Mouse (Mus musculus): ENCODE data around the gene Ptcra. TPM values are rescaled to one million over a fixed set of nuclear protein-coding genes. Genes with fewer than 3 reads are reported as not detected.
A peak's percentile ranks its signal among the peaks of the same experiment; 100 is the strongest.

The Ptcra gene
- 0.17 TPM in 1 of 2 replicates, not detected in the other for polyA plus RNA-seq (2015; fragmentation: Nextera tagmentation; extraction: Ambion mirVana)

- ATAC-seq (ENCODE audit: insufficient read depth, low FRiP score) = 0 out of 2 replicates have a peak, but pooled peaks have one; percentile 17
- Histone ChIP-seq H3K4me2 (ENCODE audit: low read depth, low read length) (no peak within 1 kb of the TSS), H3K9me3 (replicated peaks; ENCODE audit: control insufficient read depth, low read length) (no peaks in the 10 kb centered on the region), H3K27me3 (ENCODE audit: control insufficient read depth, insufficient read depth, low read length) (no peaks in the 10 kb centered on the region), H3K4me1 (ENCODE audit: control insufficient read depth, insufficient read depth, low read length) (no peaks in the 10 kb centered on the region), H3K27ac (ENCODE audit: low read length) (no peak within 1 kb of the TSS), H3K9ac (ENCODE audit: low read length) (no peak within 1 kb of the TSS), H3K4me3 (replicated peaks; ENCODE audit: low read length) (no peak within 1 kb of the TSS), H3K36me3 (ENCODE audit: control insufficient read depth, insufficient read depth, low read length) (no peaks in the 10 kb centered on the region)
- 69% methylated on average over 2 of the region's 2 CpGs for WGBS
Observed at GRCm38 (mm10) chr17:46763544-46763943, at the start of gene Ptcra. TSS of gene Ptcra (minus strand) at chr17:46763712.

GRCm38 (mm10) chr17:46812442-46812841, 48.9 kb upstream of the Ptcra start:
- peaks cover 10% of the 10 kb centered on the region; the same call in 1 of the 2 replicates for H3K36me3 ChIP-seq (ENCODE audit: control insufficient read depth, insufficient read depth, low read length)
- H3K9me3 ChIP-seq (replicated peaks; ENCODE audit: control insufficient read depth, low read length) = no peaks in the 10 kb centered on the region
- no peak for ATAC-seq (ENCODE audit: insufficient read depth, low FRiP score)
- H3K4me2 ChIP-seq (ENCODE audit: low read depth, low read length) = no peak overlapping the region
- H3K4me1 ChIP-seq (ENCODE audit: control insufficient read depth, insufficient read depth, low read length) = no peaks in the 10 kb centered on the region
- no peak overlapping the region for H3K9ac ChIP-seq (ENCODE audit: low read length)
- WGBS = 92% methylated on average over 1 of the region's 1 CpGs
- H3K27me3 ChIP-seq (ENCODE audit: control insufficient read depth, insufficient read depth, low read length) = no peaks in the 10 kb centered on the region
- no peak overlapping the region for H3K27ac ChIP-seq (ENCODE audit: low read length)
- no peak overlapping the region for H3K4me3 ChIP-seq (replicated peaks; ENCODE audit: low read length)

- no peak overlapping the region for H3K9ac ChIP-seq (ENCODE audit: low read length)
- no peak for ATAC-seq (ENCODE audit: insufficient read depth, low FRiP score)
- no peak overlapping the region for H3K4me3 ChIP-seq (replicated peaks; ENCODE audit: low read length)
- no peak overlapping the region for H3K4me2 ChIP-seq (ENCODE audit: low read depth, low read length)
- no peaks in the 10 kb centered on the region for H3K4me1 ChIP-seq (ENCODE audit: control insufficient read depth, insufficient read depth, low read length)
- no peaks in the 10 kb centered on the region for H3K9me3 ChIP-seq (replicated peaks; ENCODE audit: control insufficient read depth, low read length)
- WGBS = 85% methylated on average over 3 of the region's 3 CpGs
- no peaks in the 10 kb centered on the region for H3K27me3 ChIP-seq (ENCODE audit: control insufficient read depth, insufficient read depth, low read length)
- H3K36me3 ChIP-seq (ENCODE audit: control insufficient read depth, insufficient read depth, low read length) = peaks cover 10% of the 10 kb centered on the region; the same call in 1 of the 2 replicates
- no peak overlapping the region for H3K27ac ChIP-seq (ENCODE audit: low read length)
Observed at GRCm38 (mm10) chr17:46810672-46811071, 47.2 kb upstream of the Ptcra start.

- no peak overlapping the region for H3K4me3 ChIP-seq (replicated peaks; ENCODE audit: low read length)
- no peaks in the 10 kb centered on the region for H3K9me3 ChIP-seq (replicated peaks; ENCODE audit: control insufficient read depth, low read length)
- H3K27ac ChIP-seq (ENCODE audit: low read length) = no peak overlapping the region
- no peaks in the 10 kb centered on the region for H3K4me1 ChIP-seq (ENCODE audit: control insufficient read depth, insufficient read depth, low read length)
- H3K9ac ChIP-seq (ENCODE audit: low read length) = no peak overlapping the region
- WGBS = 87% methylated on average over 6 of the region's 6 CpGs
- no peaks in the 10 kb centered on the region for H3K27me3 ChIP-seq (ENCODE audit: control insufficient read depth, insufficient read depth, low read length)
- peaks cover 10% of the 10 kb centered on the region; the same call in 1 of the 2 replicates for H3K36me3 ChIP-seq (ENCODE audit: control insufficient read depth, insufficient read depth, low read length)
- no peak for ATAC-seq (ENCODE audit: insufficient read depth, low FRiP score)
- H3K4me2 ChIP-seq (ENCODE audit: low read depth, low read length) = no peak overlapping the region
Observed at GRCm38 (mm10) chr17:46809131-46809830, 45.8 kb upstream of the Ptcra start.

- Histone ChIP-seq H3K27me3 (ENCODE audit: control insufficient read depth, insufficient read depth, low read length) (no peaks in the 10 kb centered on the region), H3K4me1 (ENCODE audit: control insufficient read depth, insufficient read depth, low read length) (no peaks in the 10 kb centered on the region), H3K27ac (ENCODE audit: low read length) (no peak overlapping the region), H3K9ac (ENCODE audit: low read length) (no peak overlapping the region), H3K4me2 (ENCODE audit: low read depth, low read length) (no peak overlapping the region), H3K9me3 (replicated peaks; ENCODE audit: control insufficient read depth, low read length) (no peaks in the 10 kb centered on the region), H3K4me3 (replicated peaks; ENCODE audit: low read length) (no peak overlapping the region), H3K36me3 (ENCODE audit: control insufficient read depth, insufficient read depth, low read length) (peaks cover 10% of the 10 kb centered on the region; the same call in 1 of the 2 replicates)
- WGBS = 89% methylated on average over 10 of the region's 10 CpGs
- ATAC-seq (ENCODE audit: insufficient read depth, low FRiP score) = no peak
Observed at GRCm38 (mm10) chr17:46808376-46808775, 44.9 kb upstream of the Ptcra start.

GRCm38 (mm10) chr17:46801761-46802160, 38.2 kb upstream of the Ptcra start:
- no peaks in the 10 kb centered on the region for H3K9me3 ChIP-seq (replicated peaks; ENCODE audit: control insufficient read depth, low read length)
- no peaks in the 10 kb centered on the region for H3K4me1 ChIP-seq (ENCODE audit: control insufficient read depth, insufficient read depth, low read length)
- H3K4me3 ChIP-seq (replicated peaks; ENCODE audit: low read length) = no peak overlapping the region
- H3K9ac ChIP-seq (ENCODE audit: low read length) = no peak overlapping the region
- no peak for ATAC-seq (ENCODE audit: insufficient read depth, low FRiP score)
- H3K27ac ChIP-seq (ENCODE audit: low read length) = no peak overlapping the region
- 75% methylated on average over 6 of the region's 6 CpGs for WGBS
- H3K4me2 ChIP-seq (ENCODE audit: low read depth, low read length) = no peak overlapping the region
- peaks cover 12% of the 10 kb centered on the region for H3K36me3 ChIP-seq (ENCODE audit: control insufficient read depth, insufficient read depth, low read length)
- no peaks in the 10 kb centered on the region for H3K27me3 ChIP-seq (ENCODE audit: control insufficient read depth, insufficient read depth, low read length)

GRCm38 (mm10) chr17:46799680-46800079, 36.2 kb upstream of the Ptcra start:
- no peaks in the 10 kb centered on the region for H3K4me1 ChIP-seq (ENCODE audit: control insufficient read depth, insufficient read depth, low read length)
- peaks cover 12% of the 10 kb centered on the region for H3K36me3 ChIP-seq (ENCODE audit: control insufficient read depth, insufficient read depth, low read length)
- H3K27ac ChIP-seq (ENCODE audit: low read length) = no peak overlapping the region
- no peak overlapping the region for H3K4me2 ChIP-seq (ENCODE audit: low read depth, low read length)
- 74% methylated on average over 10 of the region's 10 CpGs for WGBS
- H3K9me3 ChIP-seq (replicated peaks; ENCODE audit: control insufficient read depth, low read length) = no peaks in the 10 kb centered on the region
- H3K9ac ChIP-seq (ENCODE audit: low read length) = no peak overlapping the region
- ATAC-seq (ENCODE audit: insufficient read depth, low FRiP score) = no peak
- no peaks in the 10 kb centered on the region for H3K27me3 ChIP-seq (ENCODE audit: control insufficient read depth, insufficient read depth, low read length)
- no peak overlapping the region for H3K4me3 ChIP-seq (replicated peaks; ENCODE audit: low read length)

- no peaks in the 10 kb centered on the region for H3K27me3 ChIP-seq (ENCODE audit: control insufficient read depth, insufficient read depth, low read length)
- H3K9me3 ChIP-seq (replicated peaks; ENCODE audit: control insufficient read depth, low read length) = no peaks in the 10 kb centered on the region
- 38% methylated on average over 8 of the region's 8 CpGs for whole genome bisulfite sequencing
- H3K4me2 ChIP-seq (ENCODE audit: low read depth, low read length) = no peak overlapping the region
- no peak overlapping the region for H3K4me3 ChIP-seq (replicated peaks; ENCODE audit: low read length)
- H3K27ac ChIP-seq (ENCODE audit: low read length) = no peak overlapping the region
- peaks cover 12% of the 10 kb centered on the region for H3K36me3 ChIP-seq (ENCODE audit: control insufficient read depth, insufficient read depth, low read length)
- no peak overlapping the region for H3K9ac ChIP-seq (ENCODE audit: low read length)
- no peaks in the 10 kb centered on the region for H3K4me1 ChIP-seq (ENCODE audit: control insufficient read depth, insufficient read depth, low read length)
- no peak for ATAC-seq (ENCODE audit: insufficient read depth, low FRiP score)
Observed at GRCm38 (mm10) chr17:46797386-46797785, 33.9 kb upstream of the Ptcra start.

GRCm38 (mm10) chr17:46796743-46797142, 33.2 kb upstream of the Ptcra start:
- Histone ChIP-seq H3K9ac (ENCODE audit: low read length) (no peak overlapping the region), H3K4me2 (ENCODE audit: low read depth, low read length) (no peak overlapping the region), H3K4me1 (ENCODE audit: control insufficient read depth, insufficient read depth, low read length) (no peaks in the 10 kb centered on the region), H3K4me3 (replicated peaks; ENCODE audit: low read length) (no peak overlapping the region), H3K27ac (ENCODE audit: low read length) (no peak overlapping the region), H3K9me3 (replicated peaks; ENCODE audit: control insufficient read depth, low read length) (0 out of 2 replicates have a peak, but pooled peaks cover 4% of the 10 kb centered on the region), H3K36me3 (ENCODE audit: control insufficient read depth, insufficient read depth, low read length) (peaks cover 12% of the 10 kb centered on the region), H3K27me3 (ENCODE audit: control insufficient read depth, insufficient read depth, low read length) (no peaks in the 10 kb centered on the region)
- no peak for ATAC-seq (ENCODE audit: insufficient read depth, low FRiP score)
- WGBS = 92% methylated on average over 4 of the region's 4 CpGs
